8 mouse cellular contexts compared by ENCODE assay signal in the genomic region with DNA sequence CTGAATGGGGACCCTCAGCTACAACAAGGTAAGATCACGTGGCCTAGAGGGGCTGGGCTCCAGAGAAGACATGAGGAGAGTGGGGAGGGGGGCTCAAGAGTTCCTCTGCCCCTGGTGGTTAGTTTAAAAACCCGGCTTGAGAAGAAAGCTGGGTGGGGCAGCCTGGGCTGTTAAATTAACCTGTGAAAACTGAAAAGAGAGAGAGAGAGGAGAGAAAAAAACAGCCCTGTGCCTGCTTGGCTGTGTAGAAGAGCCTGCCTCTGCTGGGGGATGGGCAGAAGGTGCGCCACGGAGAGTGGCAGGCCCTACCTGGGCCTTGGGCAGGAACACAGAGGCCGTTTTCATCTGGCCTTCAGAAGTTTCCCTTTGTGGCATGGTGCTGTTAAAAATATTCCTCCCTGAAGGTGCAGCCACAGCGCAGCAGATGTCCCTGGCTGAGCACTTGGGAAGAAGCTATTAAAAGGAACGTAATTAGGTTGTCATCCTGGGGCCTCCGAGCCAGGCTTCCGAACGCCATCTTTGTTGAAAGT.
A peak's percentile ranks its signal among the peaks of the same experiment; 100 is the strongest.
DNase-seq lines count a peak whose midpoint lies in the region; ATAC-seq lines count a peak whose summit lies in the region.

No protein-coding gene starts in this region.

- H3K9ac ChIP-seq in heart, embryonic 16.5 days (ENCODE audit: low read length): no peak overlapping the region
- no peak overlapping the region for H3K9ac ChIP-seq in midbrain, embryonic 15.5 days

- no peak overlapping the region for H3K4me3 ChIP-seq in heart, embryonic 16.5 days (ENCODE audit: low read length)
- H3K4me3 ChIP-seq in forebrain, embryonic 10.5 days: no peak overlapping the region
- H3K4me3 ChIP-seq in midbrain, embryonic 15.5 days: no peak overlapping the region

- peak overlapping the region; percentile 72; the same call in 1 of the 2 replicates for H3K27ac ChIP-seq in heart, embryonic 16.5 days (ENCODE audit: low read length)
- peak overlapping the region; percentile 71 for H3K27ac ChIP-seq in forebrain, embryonic 10.5 days
- peak overlapping the region; percentile 76 for H3K27ac ChIP-seq in midbrain, embryonic 15.5 days

- no peaks in the 10 kb centered on the region for H3K36me3 ChIP-seq in heart, embryonic 16.5 days (ENCODE audit: control insufficient read depth, insufficient read depth)
- no peaks in the 10 kb centered on the region for H3K36me3 ChIP-seq in forebrain, embryonic 10.5 days (replicated peaks)
- no peaks in the 10 kb centered on the region for H3K36me3 ChIP-seq in midbrain, embryonic 15.5 days (replicated peaks)

- H3K27me3 ChIP-seq in heart, embryonic 16.5 days (ENCODE audit: control insufficient read depth, insufficient read depth, low read length): no peaks in the 10 kb centered on the region
- peaks cover 19% of the 10 kb centered on the region for H3K27me3 ChIP-seq in forebrain, embryonic 10.5 days (ENCODE audit: poor library complexity, severe bottlenecking)
- H3K27me3 ChIP-seq in midbrain, embryonic 15.5 days (replicated peaks): no peaks in the 10 kb centered on the region

- no peaks in the 10 kb centered on the region for H3K9me3 ChIP-seq in heart, embryonic 16.5 days (replicated peaks; ENCODE audit: control insufficient read depth, low read length)
- no peaks in the 10 kb centered on the region for H3K9me3 ChIP-seq in forebrain, embryonic 10.5 days
- no peaks in the 10 kb centered on the region for H3K9me3 ChIP-seq in midbrain, embryonic 15.5 days

- H3K4me2 ChIP-seq in heart, embryonic 16.5 days (ENCODE audit: low read depth, low read length): no peak overlapping the region
- no peak overlapping the region for H3K4me2 ChIP-seq in midbrain, embryonic 15.5 days

- H3K4me1 ChIP-seq in heart, embryonic 16.5 days (ENCODE audit: control insufficient read depth, insufficient read depth, low read length): peaks cover 22% of the 10 kb centered on the region
- H3K4me1 ChIP-seq in forebrain, embryonic 10.5 days: peaks cover 32% of the 10 kb centered on the region
- peaks cover 23% of the 10 kb centered on the region for H3K4me1 ChIP-seq in midbrain, embryonic 15.5 days

- no peak for DNase-seq in heart, adult 18-20 months
- peak; percentile 75 for DNase-seq in ZHBTc4 (ENCODE audit: low read depth, low spot score)
- no peak for DNase-seq in forebrain, embryonic 10.5 days (ENCODE audit: extremely low spot score, low spot score)
- no peak for DNase-seq in testis, postnatal 14 days (ENCODE audit: low spot score)
- DNase-seq in gastrocnemius, adult 18-20 months (ENCODE audit: low spot score): no peak

- ATAC-seq in heart, embryonic 16.5 days (replicated peaks; ENCODE audit: extremely low read depth, insufficient read depth, low FRiP score): 0 out of 2 replicates have a peak, but pooled peaks have one; percentile 20
- ATAC-seq in midbrain, embryonic 15.5 days (replicated peaks): peak; percentile 81
- ATAC-seq in megakaryocyte-erythroid progenitor cell, adult 5-6 weeks (replicated peaks; ENCODE audit: low FRiP score, low TSS enrichment, poor library complexity, severe bottlenecking): no peak

- 32% methylated on average over 10 of the region's 10 CpGs for WGBS in heart, embryonic 16.5 days
- 32% methylated on average over 10 of the region's 10 CpGs for WGBS in forebrain, embryonic 10.5 days
- WGBS in midbrain, embryonic 15.5 days: 23% methylated on average over 10 of the region's 10 CpGs
